Mouse (Mus musculus): ENCODE measurements around the gene Dohh. TPM values are rescaled to one million over a fixed set of nuclear protein-coding genes. Genes with fewer than 3 reads are reported as not detected.

Gene Dohh
- polyA plus RNA-seq, 1 experiment from 2014 or later = 101 TPM

DNA sequence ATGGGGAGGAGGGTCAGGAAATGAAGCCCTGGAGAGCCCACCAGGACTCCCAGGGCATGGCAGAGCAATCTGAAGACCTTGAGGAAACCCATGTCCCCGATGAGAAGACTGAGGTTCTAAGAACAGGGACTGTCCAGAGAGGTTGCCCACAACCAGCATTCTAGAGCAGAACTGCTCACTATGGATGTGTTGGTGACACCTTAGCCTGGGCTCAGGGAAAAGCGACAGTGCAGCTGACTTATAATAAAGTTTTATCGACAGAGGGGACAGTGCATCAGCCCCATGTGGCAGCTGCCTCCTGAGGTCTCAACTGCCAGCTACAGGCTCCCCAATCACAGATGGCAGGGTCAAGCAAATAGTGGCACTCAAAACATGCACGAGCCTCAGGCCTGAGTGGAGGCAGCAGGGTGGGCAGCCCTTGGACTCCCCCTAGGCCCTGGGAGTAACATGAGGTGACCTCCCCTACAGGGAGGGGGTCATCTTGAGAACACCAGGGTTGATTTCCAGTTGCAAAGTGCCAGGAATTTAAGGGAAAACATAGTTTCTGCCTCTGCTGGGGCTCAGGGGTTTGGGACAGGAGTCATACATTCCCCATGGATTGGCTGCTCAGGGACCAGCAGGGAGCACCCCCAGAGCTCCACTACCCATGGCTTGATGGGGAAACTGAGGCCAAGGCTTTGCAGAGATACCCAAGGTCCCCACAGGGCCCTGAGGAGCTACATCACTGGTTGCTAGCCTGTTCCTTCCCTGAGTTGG lies 37.0 kb downstream of the Dohh start:
- peaks cover 62% of the 10 kb centered on the region for H3K4me1 ChIP-seq
- peaks cover 59% of the 10 kb centered on the region for H3K27me3 ChIP-seq (ENCODE audit: low read depth, poor library complexity, severe bottlenecking)
- no peak overlapping the region for H3K27ac ChIP-seq
- WGBS = 78% methylated on average over 4 of the region's 4 CpGs
- DNase-seq (ENCODE audit: low spot score) = peak; percentile 25
- H3K9me3 ChIP-seq (replicated peaks) = no peaks in the 10 kb centered on the region
- H3K36me3 ChIP-seq = peaks cover 8% of the 10 kb centered on the region; the same call in 1 of the 2 replicates
- H3K4me3 ChIP-seq = no peak overlapping the region

DNA sequence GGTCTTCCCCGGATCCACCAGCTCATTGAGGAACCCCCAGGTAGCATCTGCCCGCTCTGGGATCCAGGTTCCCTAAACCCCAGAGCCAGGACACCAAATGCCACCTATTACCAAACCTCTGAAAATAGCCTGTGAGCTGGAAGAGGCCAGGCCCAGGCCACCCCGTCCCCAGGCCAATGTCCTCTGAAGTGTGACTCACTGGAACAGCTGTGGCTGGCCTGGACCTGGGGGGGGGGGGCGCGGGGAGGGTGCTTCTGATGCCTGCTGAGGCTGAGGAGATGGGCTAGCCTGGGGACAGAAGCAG lies 37.5 kb downstream of the Dohh start:
- WGBS = 59% methylated on average over 5 of the region's 5 CpGs
- Histone ChIP-seq H3K27ac (no peak overlapping the region), H3K9me3 (replicated peaks) (no peaks in the 10 kb centered on the region), H3K4me3 (no peak overlapping the region), H3K4me1 (peaks cover 62% of the 10 kb centered on the region), H3K36me3 (peaks cover 8% of the 10 kb centered on the region; the same call in 1 of the 2 replicates), H3K27me3 (ENCODE audit: low read depth, poor library complexity, severe bottlenecking) (peaks cover 65% of the 10 kb centered on the region)
- no peak for DNase-seq (ENCODE audit: low spot score)

DNA sequence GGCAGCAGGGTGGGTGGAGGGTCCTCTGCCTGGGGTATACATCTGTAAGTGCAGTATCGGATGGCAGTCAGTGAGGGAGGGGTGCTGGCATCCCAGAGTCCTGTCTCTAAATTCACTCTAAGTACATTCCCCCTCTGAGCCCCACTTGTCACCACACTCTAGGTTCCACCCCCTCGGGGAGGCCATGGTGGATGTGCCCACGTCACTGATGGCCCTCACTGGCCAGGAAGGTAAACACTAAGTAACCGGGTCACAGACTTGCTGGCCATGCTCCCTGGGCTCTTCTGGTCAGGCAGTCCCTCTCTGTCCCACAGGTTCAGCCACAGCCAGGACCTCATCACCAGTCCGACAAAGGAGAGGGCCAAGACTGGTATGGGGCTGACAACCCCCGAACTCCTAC lies 38.0 kb downstream of the Dohh start:
- Histone ChIP-seq H3K27ac (no peak overlapping the region), H3K27me3 (ENCODE audit: low read depth, poor library complexity, severe bottlenecking) (peaks cover 69% of the 10 kb centered on the region), H3K4me3 (no peak overlapping the region), H3K9me3 (replicated peaks) (no peaks in the 10 kb centered on the region), H3K4me1 (peaks cover 62% of the 10 kb centered on the region), H3K36me3 (peaks cover 8% of the 10 kb centered on the region; the same call in 1 of the 2 replicates)
- 79% methylated on average over 6 of the region's 6 CpGs for WGBS
- no peak for DNase-seq (ENCODE audit: low spot score)

DNA sequence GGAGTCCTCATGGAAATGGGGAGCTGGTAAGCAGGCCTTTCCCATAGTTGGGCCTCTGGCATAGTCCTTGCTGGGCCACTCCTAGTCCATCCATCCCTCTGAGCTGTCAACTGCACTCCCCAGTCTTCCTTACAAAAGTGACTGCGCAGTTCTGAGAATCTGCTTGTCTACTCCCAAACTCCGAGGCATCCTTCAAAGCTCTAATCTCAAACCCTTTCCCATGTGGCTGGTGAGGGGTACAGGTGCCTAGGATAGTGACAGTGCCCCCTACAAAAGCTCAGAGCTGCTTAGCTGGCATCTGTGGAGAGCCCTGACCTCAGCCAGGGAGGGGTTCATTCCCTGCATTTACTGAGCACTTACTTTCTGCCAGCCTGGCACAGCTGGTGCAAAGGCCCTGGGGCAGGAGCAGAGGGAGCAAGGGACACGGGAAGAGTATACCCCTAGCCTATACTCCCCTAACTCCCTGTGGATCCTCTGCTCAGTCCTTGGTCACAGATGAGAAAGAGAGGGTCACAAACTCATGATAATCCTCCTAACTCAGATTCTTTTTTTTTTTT lies 38.5 kb downstream of the Dohh start:
- Histone ChIP-seq H3K4me1 (peaks cover 59% of the 10 kb centered on the region), H3K4me3 (no peak overlapping the region), H3K27me3 (ENCODE audit: low read depth, poor library complexity, severe bottlenecking) (peaks cover 75% of the 10 kb centered on the region), H3K36me3 (peaks cover 8% of the 10 kb centered on the region; the same call in 1 of the 2 replicates), H3K9me3 (replicated peaks) (no peaks in the 10 kb centered on the region), H3K27ac (no peak overlapping the region)
- WGBS = 81% methylated on average over 3 of the region's 3 CpGs
- DNase-seq (ENCODE audit: low spot score) = no peak

DNA sequence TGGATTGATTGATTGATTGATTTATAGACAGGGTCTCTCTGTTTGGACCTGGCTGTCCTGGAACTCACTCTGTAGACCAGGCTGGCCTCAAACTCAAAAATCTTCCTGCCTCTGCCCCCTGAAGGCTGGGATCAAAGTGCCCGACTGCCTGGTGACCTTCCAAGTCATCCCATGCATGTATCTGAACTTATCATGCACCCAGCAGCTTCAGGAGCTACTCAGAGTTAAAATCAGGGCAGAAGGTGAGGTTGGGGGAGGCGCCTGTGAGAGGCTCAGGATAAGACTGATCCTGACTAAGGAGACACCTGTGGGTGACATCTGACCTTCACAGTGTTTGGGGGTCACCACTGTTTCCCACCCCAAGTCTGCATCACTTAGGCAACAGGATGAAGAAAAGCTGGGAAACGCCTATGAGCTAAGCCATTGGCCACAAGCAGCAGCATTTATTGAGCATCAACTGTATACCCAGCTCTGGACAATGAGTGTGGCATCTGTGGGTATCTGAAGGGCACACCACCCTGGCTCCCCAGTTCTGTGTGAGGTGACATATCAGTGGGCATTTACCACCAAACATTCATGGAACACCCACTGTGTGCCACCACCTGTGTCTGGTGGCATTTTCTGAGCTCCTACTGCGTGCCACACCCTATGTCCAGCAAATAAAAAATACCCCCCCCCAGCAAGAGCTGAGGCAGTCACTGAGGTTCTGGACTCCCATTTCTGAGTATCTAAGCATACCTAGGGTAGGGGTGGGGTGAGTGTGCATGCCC lies 39.4 kb downstream of the Dohh start:
- peak; percentile 29 for DNase-seq (ENCODE audit: low spot score)
- Histone ChIP-seq H3K4me3 (0 out of 2 replicates have a peak overlapping the region, but pooled peaks have one; percentile 19), H3K9me3 (replicated peaks) (no peaks in the 10 kb centered on the region), H3K4me1 (peaks cover 50% of the 10 kb centered on the region), H3K27ac (peak overlapping the region; percentile 33), H3K27me3 (ENCODE audit: low read depth, poor library complexity, severe bottlenecking) (peaks cover 84% of the 10 kb centered on the region), H3K36me3 (peaks cover 8% of the 10 kb centered on the region; the same call in 1 of the 2 replicates)
- 59% methylated on average over 4 of the region's 4 CpGs for WGBS

DNA sequence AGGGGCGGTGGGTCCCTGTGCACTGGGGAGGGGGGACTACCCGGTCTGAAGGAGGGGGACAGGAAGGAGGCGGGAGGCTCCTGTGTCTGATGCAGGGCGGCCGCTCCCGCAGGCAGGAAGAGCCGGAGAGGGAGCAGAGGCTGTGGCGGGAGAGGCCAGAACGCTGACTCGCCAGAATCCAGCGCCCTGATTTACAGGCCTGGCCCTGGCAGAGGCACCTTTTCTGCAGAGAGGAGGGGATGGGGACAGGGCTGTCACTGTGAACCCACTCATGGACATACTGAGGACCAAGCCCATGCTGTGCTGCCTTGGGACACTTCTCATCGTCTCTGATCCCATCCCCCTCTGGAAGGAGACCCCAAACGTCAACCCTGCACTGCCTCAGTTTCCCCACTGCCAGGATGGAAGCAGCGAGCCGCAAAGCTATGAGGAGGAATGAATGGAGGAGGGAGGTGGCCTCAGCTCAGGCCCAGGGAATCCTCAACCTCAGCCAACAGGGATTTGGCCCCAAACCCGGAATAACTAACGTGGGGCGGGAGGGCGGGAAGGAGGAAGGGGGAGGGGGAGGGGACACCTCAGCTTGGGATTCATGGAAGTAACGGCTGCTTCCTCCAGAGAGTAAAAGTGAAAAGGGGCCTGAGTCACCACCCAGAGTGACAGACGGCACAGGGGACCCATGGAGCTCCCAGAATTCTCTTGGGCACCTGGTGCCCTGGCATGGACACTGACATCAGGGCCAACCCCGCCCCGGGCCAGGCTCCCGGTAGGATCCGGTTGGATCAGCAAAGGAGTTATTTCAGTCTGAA lies 40.2 kb downstream of the Dohh start:
- peaks cover 92% of the 10 kb centered on the region for H3K27me3 ChIP-seq (ENCODE audit: low read depth, poor library complexity, severe bottlenecking)

DNA sequence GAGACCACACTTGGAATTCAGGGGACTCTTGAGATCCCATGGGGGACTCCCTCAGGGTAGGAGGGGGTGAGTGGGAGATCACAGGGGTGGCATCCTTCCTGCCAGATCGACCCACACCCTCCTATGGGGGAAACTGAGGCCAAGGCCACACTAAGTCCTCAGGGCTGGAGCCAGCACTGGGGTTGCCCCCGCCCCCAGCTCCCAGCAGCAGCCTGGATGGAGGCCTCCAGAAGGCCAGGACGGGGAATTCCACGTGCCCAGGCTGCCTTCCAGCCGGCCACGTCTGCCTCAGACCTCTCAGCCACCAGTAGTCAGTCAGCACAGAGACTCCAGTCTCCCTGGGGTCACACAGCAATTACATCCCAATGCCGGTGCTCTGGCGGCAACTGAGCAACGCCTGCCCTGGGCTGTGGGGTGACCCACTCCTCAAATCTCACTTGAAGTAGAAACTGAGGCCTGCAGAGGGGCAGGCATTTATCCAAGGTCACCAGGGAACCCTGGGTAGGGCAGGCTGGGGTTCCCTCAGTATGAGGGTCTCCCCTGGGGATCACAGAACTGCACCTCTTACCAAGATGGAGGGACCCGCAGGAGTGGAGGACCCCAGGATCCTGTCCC lies 41.1 kb downstream of the Dohh start:
- Histone ChIP-seq H3K27ac (peak overlapping the region; percentile 33; the same call in 1 of the 2 replicates), H3K4me3 (peak overlapping the region; percentile 19; the same call in 1 of the 2 replicates), H3K4me1 (peaks cover 46% of the 10 kb centered on the region), H3K36me3 (peaks cover 3% of the 10 kb centered on the region; the same call in 1 of the 2 replicates), H3K27me3 (ENCODE audit: low read depth, poor library complexity, severe bottlenecking) (peaks cover 87% of the 10 kb centered on the region), H3K9me3 (replicated peaks) (no peaks in the 10 kb centered on the region)
- DNase-seq (ENCODE audit: low spot score) = peak; percentile 38
- 26% methylated on average over 10 of the region's 10 CpGs for WGBS

More for the DNA sequence above, 40.2 kb downstream of the Dohh start:
- DNase-seq (ENCODE audit: low spot score) = peak; percentile 47
- Histone ChIP-seq H3K4me1 (peaks cover 47% of the 10 kb centered on the region), H3K4me3 (peak overlapping the region; percentile 19; the same call in 1 of the 2 replicates), H3K9me3 (replicated peaks) (no peaks in the 10 kb centered on the region), H3K36me3 (peaks cover 8% of the 10 kb centered on the region; the same call in 1 of the 2 replicates), H3K27ac (peak overlapping the region; percentile 33)
- 5% methylated on average over 25 of the region's 25 CpGs for WGBS

DNA sequence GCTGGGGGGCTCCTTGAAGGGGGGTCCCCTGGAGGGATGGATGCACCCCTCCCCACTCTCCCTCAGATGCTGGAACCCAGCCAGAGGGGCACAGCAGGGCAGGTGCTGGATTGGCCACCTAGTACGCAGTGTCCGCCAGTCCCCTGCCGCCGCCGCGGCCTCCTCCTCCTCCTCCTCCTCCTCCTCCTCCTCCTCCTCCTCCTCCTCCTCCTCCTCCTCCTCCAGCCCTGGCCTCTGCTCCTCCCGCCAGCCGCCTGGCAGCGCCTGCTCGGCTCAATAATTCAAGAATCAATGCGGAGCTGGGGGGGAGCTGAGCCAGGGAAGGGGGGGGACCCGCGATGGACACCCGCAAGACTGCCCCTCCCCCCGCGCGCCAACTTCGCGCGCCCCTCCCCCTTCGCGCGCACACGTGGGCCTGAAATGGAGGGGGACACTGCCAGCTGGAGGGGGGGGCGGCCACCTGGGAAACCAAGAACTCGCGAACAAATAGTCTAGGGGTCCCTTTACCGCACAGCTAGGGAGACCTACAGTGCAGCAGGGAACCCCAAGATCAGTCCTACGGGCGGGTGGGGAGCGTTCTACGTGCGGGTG lies 41.9 kb downstream of the Dohh start:
- 1% methylated on average over 22 of the region's 33 CpGs for WGBS
- DNase-seq (ENCODE audit: low spot score) = peak; percentile 38
- H3K27me3 ChIP-seq (ENCODE audit: low read depth, poor library complexity, severe bottlenecking) = peaks cover 83% of the 10 kb centered on the region

DNA sequence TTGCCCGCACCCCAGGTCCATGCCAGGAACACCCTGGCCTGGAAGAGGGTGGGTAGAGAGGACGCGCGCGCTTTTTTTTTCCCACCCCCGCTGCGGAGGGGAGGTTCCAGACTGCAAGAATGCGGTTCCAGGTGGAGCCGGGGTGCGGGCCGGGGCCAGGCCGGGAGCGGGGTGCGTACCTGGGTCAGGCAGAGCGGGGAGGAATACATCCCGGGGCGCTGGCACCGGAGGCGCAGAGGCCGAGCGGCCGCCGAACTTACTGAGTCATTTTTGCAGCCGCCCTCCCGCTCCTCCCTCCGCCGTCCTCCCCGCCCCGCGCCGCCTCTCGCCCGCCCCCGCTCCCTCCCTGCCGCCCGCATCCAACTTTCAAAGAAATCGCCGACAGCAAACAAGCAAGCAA lies 42.7 kb downstream of the Dohh start:
- Histone ChIP-seq H3K27ac (peak overlapping the region; percentile 66), H3K4me1 (peaks cover 59% of the 10 kb centered on the region), H3K27me3 (ENCODE audit: low read depth, poor library complexity, severe bottlenecking) (peaks cover 84% of the 10 kb centered on the region), H3K4me3 (peak overlapping the region; percentile 49), H3K36me3 (no peaks in the 10 kb centered on the region), H3K9me3 (replicated peaks) (no peaks in the 10 kb centered on the region)
- WGBS = 3% methylated on average over 38 of the region's 38 CpGs
- peak; percentile 55 for DNase-seq (ENCODE audit: low spot score)

More for the DNA sequence above, 41.9 kb downstream of the Dohh start:
- peak overlapping the region; percentile 66 for H3K27ac ChIP-seq
- H3K4me1 ChIP-seq = peaks cover 52% of the 10 kb centered on the region
- H3K9me3 ChIP-seq (replicated peaks) = no peaks in the 10 kb centered on the region
- H3K36me3 ChIP-seq = no peaks in the 10 kb centered on the region
- H3K4me3 ChIP-seq = peak overlapping the region; percentile 49

DNA sequence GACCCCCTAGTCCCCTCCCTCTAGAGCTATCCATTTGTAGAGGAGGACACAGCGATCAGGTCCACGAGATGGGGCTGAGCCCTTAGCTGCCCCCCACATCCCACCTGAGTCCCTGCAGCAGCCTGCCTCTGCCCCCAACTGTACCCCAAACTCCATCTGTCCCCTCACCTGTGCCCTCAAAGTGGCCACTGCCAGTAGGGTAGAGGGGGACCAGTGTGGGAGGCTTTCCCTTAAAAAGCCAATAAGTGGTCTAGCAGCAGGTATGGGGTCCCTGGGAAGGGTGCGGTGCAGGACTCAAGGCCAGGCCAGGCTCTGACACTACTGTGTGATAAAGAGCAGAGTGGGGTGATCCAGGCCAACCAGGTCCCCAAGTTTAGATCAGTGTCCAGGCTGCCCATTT lies 43.1 kb downstream of the Dohh start:
- peak overlapping the region; percentile 49 for H3K4me3 ChIP-seq
- H3K27me3 ChIP-seq (ENCODE audit: low read depth, poor library complexity, severe bottlenecking) = peaks cover 84% of the 10 kb centered on the region
- peaks cover 59% of the 10 kb centered on the region for H3K4me1 ChIP-seq
- H3K36me3 ChIP-seq = no peaks in the 10 kb centered on the region
- no peaks in the 10 kb centered on the region for H3K9me3 ChIP-seq (replicated peaks)
- WGBS = 27% methylated on average over 3 of the region's 3 CpGs
- H3K27ac ChIP-seq = peak overlapping the region; percentile 66; the same call in 1 of the 2 replicates
- DNase-seq (ENCODE audit: low spot score) = peak; percentile 33

DNA sequence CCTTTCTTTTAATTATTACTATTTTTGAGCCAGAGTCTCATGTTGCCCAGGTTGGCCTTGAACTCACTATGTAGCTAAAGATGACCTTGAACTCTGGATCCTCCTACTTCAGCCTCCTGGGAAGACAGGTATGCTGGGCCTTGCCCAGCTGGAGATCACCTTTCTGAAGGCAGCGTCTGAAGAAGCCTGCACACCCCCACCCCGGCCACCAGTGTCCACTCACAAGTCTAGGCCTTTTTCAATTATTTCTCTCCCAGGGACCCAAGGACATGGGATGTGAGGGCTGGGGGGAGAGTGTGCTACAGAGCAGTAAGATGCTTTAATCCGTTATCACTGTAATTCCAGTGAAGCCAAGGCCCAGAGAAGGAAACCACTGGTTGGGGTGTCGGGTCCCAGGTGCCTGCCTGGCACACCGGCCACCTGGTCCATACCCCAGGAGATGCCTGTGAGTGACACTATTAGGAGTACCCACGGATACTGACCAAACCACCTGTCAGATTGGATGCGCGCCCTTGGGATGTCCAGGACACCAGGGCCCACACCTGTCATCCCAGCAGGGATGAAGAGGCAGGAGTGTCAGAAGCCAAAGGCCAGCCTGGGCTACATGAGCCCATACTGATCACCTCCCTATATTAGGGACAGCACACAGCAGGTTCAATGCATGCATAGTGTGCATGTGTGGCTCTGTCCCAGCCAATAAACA lies 43.7 kb downstream of the Dohh start:
- no peak overlapping the region for H3K27ac ChIP-seq
- H3K27me3 ChIP-seq (ENCODE audit: low read depth, poor library complexity, severe bottlenecking) = peaks cover 84% of the 10 kb centered on the region
- no peaks in the 10 kb centered on the region for H3K36me3 ChIP-seq
- H3K4me1 ChIP-seq = peaks cover 60% of the 10 kb centered on the region
- WGBS = 74% methylated on average over 8 of the region's 8 CpGs
- DNase-seq (ENCODE audit: low spot score) = peak; percentile 32
- no peak overlapping the region for H3K4me3 ChIP-seq
- H3K9me3 ChIP-seq (replicated peaks) = no peaks in the 10 kb centered on the region
